Mouse (Mus musculus) heart, embryonic 15.5 days (tissue): ENCODE measurements around the gene 1700028K03Rik. TPM values are rescaled to one million over a fixed set of nuclear protein-coding genes. Genes with fewer than 3 reads are reported as not detected.

Experiments used
- ATAC-seq: fragments of 200-750 bp; cut with Nextera tagmentation; replicated peaks from 2 replicates; pipeline ENCODE4 v1.8.0; 2017; ENCODE audit warnings: low read depth, moderate TSS enrichment; ENCODE audit not compliant: insufficient number of reproducible peaks, insufficient read depth, low FRiP score
- H3K27ac ChIP-seq: fragments of 300-500 bp; sonication (generic); 2 replicates; pipeline ENCODE4 v1.5.1; 2015; ENCODE audit warnings: mild to moderate bottlenecking, inconsistent platforms
- H3K27me3 ChIP-seq: fragments of 300-500 bp; sonication (generic); 2 replicates; pipeline ENCODE4 v1.6.1; 2015; ENCODE audit warnings: inconsistent platforms
- H3K36me3 ChIP-seq: fragments of 300-500 bp; sonication (generic); 2 replicates; pipeline ENCODE4 v1.6.1; 2015; ENCODE audit warnings: mild to moderate bottlenecking, inconsistent platforms
- H3K4me1 ChIP-seq: fragments of 300-500 bp; sonication (generic); replicated peaks from 2 replicates; pipeline ENCODE4 v1.6.1; 2015; ENCODE audit warnings: inconsistent platforms
- H3K4me2 ChIP-seq: fragments of 300-500 bp; sonication (generic); 2 replicates; pipeline ENCODE4 v1.6.1; 2015; ENCODE audit warnings: inconsistent platforms, mild to moderate bottlenecking, moderate library complexity
- H3K4me3 ChIP-seq: fragments of 300-500 bp; sonication (generic); 2 replicates; pipeline ENCODE4 v1.5.1; 2015; ENCODE audit warnings: mild to moderate bottlenecking, inconsistent platforms
- H3K9ac ChIP-seq: fragments of 300-500 bp; sonication (generic); 2 replicates; pipeline ENCODE4 v1.6.1; 2015; ENCODE audit warnings: mild to moderate bottlenecking, inconsistent platforms
- H3K9me3 ChIP-seq: fragments of 300-500 bp; sonication (generic); replicated peaks from 2 replicates; pipeline ENCODE4 v1.6.1; 2016; ENCODE audit warnings: inconsistent platforms
- WGBS: fragments of 180-500 bp; shearing (Covaris S2); methylation state at CpG from one replicate; pipeline ENCODE4 v1.1.7; 2015; ENCODE audit warnings: mixed read lengths; 5-methylcytosine and 5-hydroxymethylcytosine counted together
- polyA plus RNA-seq: library from polyadenylated mRNA; unstranded; fragments of >200 nt; fragmentation: Nextera tagmentation; extraction: Ambion mirVana; gene quantifications from 2 replicates; pipeline ENCODE4 v1.2.1, GENCODE M21; 2015

Gene 1700028K03Rik
- polyA plus RNA-seq, 1 experiment from 2014 or later = 0.05 TPM

- no peak overlapping the region for H3K9ac ChIP-seq
- 70% methylated on average over 4 of the region's 4 CpGs for WGBS
- no peaks in the 10 kb centered on the region for H3K27me3 ChIP-seq
Measured at GRCm38 (mm10) chr5:107545927-107546326, 11.4 kb downstream of the 1700028K03Rik start.

GRCm38 (mm10) chr5:107547955-107548354 is 13.4 kb downstream of the 1700028K03Rik start:
- H3K4me1 ChIP-seq = 0 out of 2 replicates have a peak, but pooled peaks cover 2% of the 10 kb centered on the region
- no peak overlapping the region for H3K4me3 ChIP-seq
- H3K27ac ChIP-seq = no peak overlapping the region
- no peak overlapping the region for H3K4me2 ChIP-seq
- ATAC-seq = no peak
- no peaks in the 10 kb centered on the region for H3K27me3 ChIP-seq
- H3K9me3 ChIP-seq = no peaks in the 10 kb centered on the region
- whole genome bisulfite sequencing = 70% methylated on average over 3 of the region's 3 CpGs
- H3K9ac ChIP-seq = no peak overlapping the region
- H3K36me3 ChIP-seq = no peaks in the 10 kb centered on the region; the same call in 1 of the 2 replicates

More at GRCm38 (mm10) chr5:107545927-107546326, 11.4 kb downstream of the 1700028K03Rik start:
- H3K4me2 ChIP-seq = no peak overlapping the region
- no peaks in the 10 kb centered on the region; the same call in 1 of the 2 replicates for H3K36me3 ChIP-seq
- H3K4me3 ChIP-seq = no peak overlapping the region
- ATAC-seq = no peak
- H3K27ac ChIP-seq = no peak overlapping the region
- no peaks in the 10 kb centered on the region for H3K9me3 ChIP-seq
- 0 out of 2 replicates have a peak, but pooled peaks cover 2% of the 10 kb centered on the region for H3K4me1 ChIP-seq

GRCm38 (mm10) chr5:107548444-107548843 is 13.9 kb downstream of the 1700028K03Rik start:
- H3K4me3 ChIP-seq = no peak overlapping the region
- no peaks in the 10 kb centered on the region; the same call in 1 of the 2 replicates for H3K36me3 ChIP-seq
- H3K9ac ChIP-seq = no peak overlapping the region
- no peak overlapping the region for H3K4me2 ChIP-seq
- H3K27ac ChIP-seq = no peak overlapping the region
- WGBS = 85% methylated on average over 3 of the region's 3 CpGs
- H3K4me1 ChIP-seq = 0 out of 2 replicates have a peak, but pooled peaks cover 2% of the 10 kb centered on the region
- ATAC-seq = no peak
- no peaks in the 10 kb centered on the region for H3K27me3 ChIP-seq
- no peaks in the 10 kb centered on the region for H3K9me3 ChIP-seq

GRCm38 (mm10) chr5:107554336-107554735 is 19.8 kb downstream of the 1700028K03Rik start:
- Histone ChIP-seq H3K4me3 (no peak overlapping the region), H3K27me3 (no peaks in the 10 kb centered on the region), H3K27ac (no peak overlapping the region), H3K4me2 (no peak overlapping the region), H3K36me3 (peaks cover 27% of the 10 kb centered on the region), H3K9me3 (no peaks in the 10 kb centered on the region), H3K9ac (no peak overlapping the region), H3K4me1 (no peaks in the 10 kb centered on the region)
- ATAC-seq = no peak
- WGBS = 76% methylated on average over 5 of the region's 5 CpGs

- ATAC-seq = no peak
- Histone ChIP-seq H3K4me2 (no peak overlapping the region), H3K9ac (no peak overlapping the region), H3K4me3 (no peak overlapping the region), H3K4me1 (no peaks in the 10 kb centered on the region), H3K27me3 (no peaks in the 10 kb centered on the region), H3K9me3 (no peaks in the 10 kb centered on the region), H3K36me3 (peaks cover 41% of the 10 kb centered on the region), H3K27ac (no peak overlapping the region)
- 78% methylated on average over 3 of the region's 3 CpGs for WGBS
Measured at GRCm38 (mm10) chr5:107556969-107557368, 22.5 kb downstream of the 1700028K03Rik start.

GRCm38 (mm10) chr5:107569148-107569547 is 34.6 kb downstream of the 1700028K03Rik start:
- Histone ChIP-seq H3K27me3 (no peaks in the 10 kb centered on the region), H3K9me3 (no peaks in the 10 kb centered on the region), H3K4me2 (no peak overlapping the region), H3K27ac (no peak overlapping the region), H3K36me3 (peaks cover 51% of the 10 kb centered on the region), H3K4me1 (no peaks in the 10 kb centered on the region), H3K4me3 (no peak overlapping the region), H3K9ac (no peak overlapping the region)
- 95% methylated on average over 9 of the region's 9 CpGs for WGBS
- ATAC-seq = no peak

- Histone ChIP-seq H3K4me1 (peaks cover 6% of the 10 kb centered on the region), H3K4me2 (peak within 1 kb of the TSS; percentile 85), H3K27ac (peak within 1 kb of the TSS; percentile 88), H3K9ac (peak within 1 kb of the TSS; percentile 80), H3K27me3 (no peaks in the 10 kb centered on the region), H3K36me3 (peaks cover 15% of the 10 kb centered on the region; the same call in 1 of the 2 replicates), H3K9me3 (no peaks in the 10 kb centered on the region), H3K4me3 (peak within 1 kb of the TSS; percentile 78)
- WGBS = under 1% methylated on average over 49 of the region's 64 CpGs
- ATAC-seq = peak; percentile 96
Measured at GRCm38 (mm10) chr5:107597301-107598077, 63.0 kb downstream of the 1700028K03Rik start, which contains the start of the genes Rpap2 and Glmn. Rpap2 (plus strand) TSS chr5:107597373. Glmn (minus strand) TSS chr5:107597888.

GRCm38 (mm10) chr5:107598380-107598779 is 63.9 kb downstream of the 1700028K03Rik start:
- Histone ChIP-seq H3K4me3 (peak overlapping the region; percentile 78), H3K9me3 (no peaks in the 10 kb centered on the region), H3K9ac (peak overlapping the region; percentile 80), H3K4me2 (peak overlapping the region; percentile 85), H3K27ac (no peak overlapping the region), H3K36me3 (peaks cover 20% of the 10 kb centered on the region), H3K27me3 (no peaks in the 10 kb centered on the region), H3K4me1 (peaks cover 6% of the 10 kb centered on the region)
- 23% methylated on average over 4 of the region's 4 CpGs for WGBS
- ATAC-seq = no peak

Other genes starting within 250 kb of the 1700028K03Rik start
- gene Tgfbr3, start 245.1 kb upstream of the 1700028K03Rik start, polyA plus RNA-seq = 16.8 and 23.8 TPM in 2 replicates
- gene Brdt, start 203.6 kb upstream of the 1700028K03Rik start, polyA plus RNA-seq = 0.62 and 1.1 TPM in 2 replicates
- gene Ephx4, start 132.0 kb upstream of the 1700028K03Rik start, polyA plus RNA-seq = 1.0 and 1.4 TPM in 2 replicates
- not detected in 2 replicates for gene Lpcat2b, start 103.2 kb upstream of the 1700028K03Rik start, polyA plus RNA-seq
- 2.7 and 3.7 TPM in 2 replicates for gene Btbd8, start 96.7 kb upstream of the 1700028K03Rik start, polyA plus RNA-seq
- 0.23 and 0.26 TPM in 2 replicates for gene Gm42669, start 27.1 kb upstream of the 1700028K03Rik start, polyA plus RNA-seq
- 10.5 and 11.2 TPM in 2 replicates for gene Rpap2, start 62.7 kb downstream of the 1700028K03Rik start, polyA plus RNA-seq
- gene Glmn, start 63.2 kb downstream of the 1700028K03Rik start, polyA plus RNA-seq = 16.1 and 18.0 TPM in 2 replicates
- 0.11 and 1.5 TPM in 2 replicates for gene Gfi1, start 191.3 kb downstream of the 1700028K03Rik start, polyA plus RNA-seq